Mouse (Mus musculus): Measurements from ENCODE around the gene Slc12a7. TPM values are rescaled to one million over a fixed set of nuclear protein-coding genes. Genes with fewer than 3 reads are reported as not detected.

Slc12a7 gene
- polyA plus RNA-seq, 1 experiment from 2014 or later = 26.1 TPM

DNA sequence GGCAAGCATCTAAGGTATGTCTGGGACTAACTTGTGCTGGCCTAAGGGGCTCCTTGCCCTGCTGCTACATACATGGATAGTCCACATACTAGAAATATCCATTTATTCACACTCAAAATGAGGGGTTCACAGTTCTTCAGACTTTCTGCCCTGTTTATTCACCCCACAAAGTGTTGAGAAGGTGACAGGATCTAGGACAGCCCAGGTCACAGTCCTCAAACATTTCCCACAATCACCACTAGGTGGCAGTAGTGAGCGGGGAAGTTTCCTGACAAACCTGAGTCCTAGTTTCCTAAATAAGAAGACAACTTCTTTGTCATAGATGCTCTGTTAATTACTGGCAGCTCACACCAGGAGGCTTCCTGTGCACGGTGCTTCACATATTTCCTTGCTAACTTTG lies 98.6 kb downstream of the Slc12a7 start:
- Histone ChIP-seq H3K4me1 (peaks cover 27% of the 10 kb centered on the region), H3K4me3 (replicated peaks) (no peak overlapping the region), H3K27me3 (no peaks in the 10 kb centered on the region), H3K9me3 (replicated peaks) (no peaks in the 10 kb centered on the region), H3K9ac (no peak overlapping the region), H3K4me2 (no peak overlapping the region), H3K36me3 (no peaks in the 10 kb centered on the region), H3K27ac (no peak overlapping the region)
- no peak for ATAC-seq (replicated peaks; ENCODE audit: low FRiP score)
- 0% methylated on average over 2 of the region's 2 CpGs for WGBS

- Histone ChIP-seq H3K9me3 (replicated peaks) (no peaks in the 10 kb centered on the region), H3K36me3 (no peaks in the 10 kb centered on the region), H3K4me3 (replicated peaks) (no peak overlapping the region), H3K4me2 (no peak overlapping the region), H3K9ac (no peak overlapping the region), H3K27me3 (no peaks in the 10 kb centered on the region), H3K4me1 (peaks cover 39% of the 10 kb centered on the region), H3K27ac (no peak overlapping the region)
- no peak for ATAC-seq (replicated peaks; ENCODE audit: low FRiP score)
- WGBS = 27% methylated on average over 12 of the region's 12 CpGs
Measured at GRCm38 (mm10) chr13:73833809-73834208, 100.9 kb downstream of the Slc12a7 start.

DNA sequence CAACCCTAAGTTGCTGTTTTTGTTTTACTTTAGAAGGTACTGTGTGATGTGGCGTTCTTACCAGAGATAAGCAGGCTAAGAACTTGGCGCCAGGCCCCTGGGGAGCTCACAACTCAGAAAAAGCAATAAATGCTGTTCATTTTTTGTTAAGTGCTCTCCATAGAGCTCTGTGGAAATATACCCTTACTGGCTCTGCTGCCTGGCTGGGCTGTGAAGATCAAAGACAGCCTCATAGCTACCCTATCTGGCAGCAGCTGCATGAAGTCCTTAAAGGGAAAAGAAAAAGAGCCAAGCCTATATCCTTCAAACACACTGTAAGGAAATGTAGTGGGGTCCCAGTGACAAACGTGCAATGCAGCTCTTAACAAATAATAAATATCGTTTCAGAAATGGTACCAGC lies 102.9 kb downstream of the Slc12a7 start:
- Histone ChIP-seq H3K4me1 (peaks cover 39% of the 10 kb centered on the region), H3K27ac (no peak overlapping the region), H3K4me2 (no peak overlapping the region), H3K4me3 (replicated peaks) (no peak overlapping the region), H3K36me3 (no peaks in the 10 kb centered on the region), H3K9ac (no peak overlapping the region), H3K9me3 (replicated peaks) (no peaks in the 10 kb centered on the region), H3K27me3 (no peaks in the 10 kb centered on the region)
- WGBS = 53% methylated on average over 4 of the region's 4 CpGs
- ATAC-seq (replicated peaks; ENCODE audit: low FRiP score) = no peak

DNA sequence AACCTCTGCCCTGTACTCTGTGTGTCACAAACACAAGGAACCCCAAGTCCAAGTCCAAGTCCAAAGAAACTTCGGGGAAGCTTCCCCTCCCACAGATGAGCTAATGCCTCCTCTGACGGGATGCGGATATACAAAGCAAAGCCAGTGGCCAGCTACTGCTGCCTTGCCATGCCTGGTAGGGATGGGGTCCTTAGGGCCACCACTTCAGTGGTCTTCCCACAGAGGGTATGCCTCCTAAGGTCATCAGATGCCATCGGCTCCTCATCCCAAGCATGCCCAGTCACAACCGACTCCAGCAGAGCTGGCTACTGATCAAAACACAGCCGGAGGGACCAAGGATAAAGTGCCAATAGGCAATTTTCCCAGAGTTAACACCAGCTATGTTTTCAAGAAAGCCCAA lies 103.6 kb downstream of the Slc12a7 start:
- Histone ChIP-seq H3K27me3 (no peaks in the 10 kb centered on the region), H3K4me3 (replicated peaks) (no peak overlapping the region), H3K27ac (no peak overlapping the region), H3K9me3 (replicated peaks) (no peaks in the 10 kb centered on the region), H3K36me3 (no peaks in the 10 kb centered on the region), H3K4me2 (no peak overlapping the region), H3K4me1 (peaks cover 39% of the 10 kb centered on the region), H3K9ac (no peak overlapping the region)
- 82% methylated on average over 6 of the region's 6 CpGs for WGBS
- no peak for ATAC-seq (replicated peaks; ENCODE audit: low FRiP score)

- H3K4me3 ChIP-seq (replicated peaks) = no peak overlapping the region
- H3K9me3 ChIP-seq (replicated peaks) = no peaks in the 10 kb centered on the region
- 64% methylated on average over 8 of the region's 8 CpGs for WGBS
- H3K36me3 ChIP-seq = no peaks in the 10 kb centered on the region
- H3K27ac ChIP-seq = no peak overlapping the region
- H3K4me1 ChIP-seq = peaks cover 39% of the 10 kb centered on the region
- H3K27me3 ChIP-seq = no peaks in the 10 kb centered on the region
- no peak; the same call in 1 of the 2 replicates for ATAC-seq (replicated peaks; ENCODE audit: low FRiP score)
- H3K4me2 ChIP-seq = no peak overlapping the region
- no peak overlapping the region for H3K9ac ChIP-seq
Measured at GRCm38 (mm10) chr13:73837708-73838107, 104.8 kb downstream of the Slc12a7 start.

DNA sequence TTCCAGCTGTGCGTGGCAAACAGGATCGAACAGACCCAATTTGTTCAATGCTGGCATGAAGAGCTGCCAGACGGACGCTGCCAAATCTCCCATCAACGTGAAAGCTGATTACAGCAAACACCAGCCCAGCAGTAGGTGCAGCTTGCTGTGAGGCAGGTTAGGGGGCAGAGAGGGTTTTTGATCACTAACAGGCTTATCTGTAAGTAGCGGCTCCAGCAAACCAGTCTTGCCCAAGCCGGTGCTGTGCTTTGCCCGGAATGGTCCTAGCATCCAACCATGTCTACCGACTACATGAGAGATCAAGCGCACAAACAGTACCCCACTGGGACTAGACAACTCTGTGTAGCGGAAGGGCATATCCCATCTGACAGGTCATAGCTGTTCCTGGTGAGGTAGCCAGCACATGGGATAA lies 106.2 kb downstream of the Slc12a7 start:
- H3K9me3 ChIP-seq (replicated peaks) = no peaks in the 10 kb centered on the region
- 87% methylated on average over 11 of the region's 11 CpGs for WGBS
- no peaks in the 10 kb centered on the region for H3K36me3 ChIP-seq
- no peak for ATAC-seq (replicated peaks; ENCODE audit: low FRiP score)
- H3K4me2 ChIP-seq = no peak overlapping the region
- no peak overlapping the region for H3K4me3 ChIP-seq (replicated peaks)
- H3K27me3 ChIP-seq = no peaks in the 10 kb centered on the region
- H3K27ac ChIP-seq = no peak overlapping the region
- H3K4me1 ChIP-seq = peaks cover 30% of the 10 kb centered on the region
- no peak overlapping the region for H3K9ac ChIP-seq

GRCm38 (mm10) chr13:73839740-73840139 lies 106.8 kb downstream of the Slc12a7 start:
- Histone ChIP-seq H3K4me1 (peaks cover 24% of the 10 kb centered on the region), H3K27me3 (no peaks in the 10 kb centered on the region), H3K9me3 (replicated peaks) (no peaks in the 10 kb centered on the region), H3K36me3 (no peaks in the 10 kb centered on the region), H3K4me3 (replicated peaks) (no peak overlapping the region), H3K9ac (no peak overlapping the region), H3K27ac (no peak overlapping the region), H3K4me2 (no peak overlapping the region)
- no peak for ATAC-seq (replicated peaks; ENCODE audit: low FRiP score)
- whole genome bisulfite sequencing = 82% methylated on average over 4 of the region's 4 CpGs

DNA sequence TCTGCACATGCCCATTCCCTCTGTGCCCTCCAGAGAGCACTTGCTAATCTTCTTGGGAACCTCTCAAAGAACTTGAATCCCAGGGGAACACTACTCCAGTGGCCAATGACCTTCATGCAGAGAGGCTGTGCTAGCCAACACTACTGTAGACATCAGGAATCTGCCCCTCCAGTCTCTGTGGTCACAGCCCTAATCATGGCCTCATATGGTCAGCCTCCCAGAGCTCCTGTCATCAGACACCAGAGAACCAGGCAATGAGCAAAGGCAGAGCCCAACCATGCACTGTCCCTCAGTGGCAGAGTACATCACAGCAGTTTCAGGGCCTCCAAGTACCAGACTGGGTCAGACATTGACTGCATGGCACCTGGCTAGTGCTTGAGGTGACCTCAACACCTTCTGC lies 109.8 kb downstream of the Slc12a7 start:
- H3K27me3 ChIP-seq = peaks cover 24% of the 10 kb centered on the region
- peaks cover 13% of the 10 kb centered on the region for H3K4me1 ChIP-seq
- no peak overlapping the region for H3K4me3 ChIP-seq (replicated peaks)
- no peaks in the 10 kb centered on the region for H3K9me3 ChIP-seq (replicated peaks)
- no peak for ATAC-seq (replicated peaks; ENCODE audit: low FRiP score)
- no peaks in the 10 kb centered on the region for H3K36me3 ChIP-seq
- no peak overlapping the region for H3K27ac ChIP-seq
- no peak overlapping the region for H3K4me2 ChIP-seq
- H3K9ac ChIP-seq = no peak overlapping the region

GRCm38 (mm10) chr13:73846589-73847464 lies 113.9 kb downstream of the Slc12a7 start:
- H3K9me3 ChIP-seq (replicated peaks) = no peaks in the 10 kb centered on the region
- H3K4me3 ChIP-seq (replicated peaks) = peak overlapping the region; percentile 70
- H3K9ac ChIP-seq = peak overlapping the region; percentile 55
- no peaks in the 10 kb centered on the region for H3K36me3 ChIP-seq
- peaks cover 10% of the 10 kb centered on the region for H3K4me1 ChIP-seq
- peak; percentile 74 for ATAC-seq (replicated peaks; ENCODE audit: low FRiP score)
- H3K27ac ChIP-seq = no peak overlapping the region
- H3K27me3 ChIP-seq = peaks cover 35% of the 10 kb centered on the region
- WGBS = under 1% methylated on average over 65 of the region's 65 CpGs
- peak overlapping the region; percentile 95 for H3K4me2 ChIP-seq

DNA sequence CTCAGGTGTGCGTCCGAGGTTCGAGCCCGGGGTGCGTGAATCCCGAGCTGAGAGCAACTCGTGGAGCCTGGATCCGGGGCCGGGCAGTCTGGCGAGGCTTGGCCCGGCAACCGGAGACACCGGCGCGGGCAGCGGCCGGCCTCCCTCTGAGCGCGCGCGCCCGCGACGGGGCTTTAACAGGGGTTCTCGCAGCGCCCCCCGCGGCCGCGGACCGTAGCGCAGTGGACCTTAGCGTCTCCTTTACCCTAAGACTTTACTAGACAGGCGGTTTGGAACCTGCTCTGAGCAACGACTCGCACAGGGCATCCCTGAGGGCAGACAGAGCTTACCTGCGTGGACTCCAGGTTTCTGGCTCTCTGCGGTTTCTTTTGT lies 114.6 kb downstream of the Slc12a7 start, which contains the start of gene Nkd2:
Gene Nkd2, minus strand, starts transcription at position 167 of the 372 bp plus-strand sequence.
- Histone ChIP-seq H3K36me3 (no peaks in the 10 kb centered on the region), H3K9ac (peak within 1 kb of the TSS; percentile 55), H3K4me2 (peak within 1 kb of the TSS; percentile 95), H3K27me3 (peaks cover 35% of the 10 kb centered on the region), H3K9me3 (replicated peaks) (no peaks in the 10 kb centered on the region), H3K4me1 (peaks cover 10% of the 10 kb centered on the region), H3K4me3 (replicated peaks) (peak within 1 kb of the TSS; percentile 70), H3K27ac (no peak within 1 kb of the TSS)
- WGBS = under 1% methylated on average over 38 of the region's 38 CpGs
- ATAC-seq (replicated peaks; ENCODE audit: low FRiP score) = peak; percentile 91
